Mouse (Mus musculus): Measurements from ENCODE around the gene Stx2.

GRCm38 (mm10) chr5:129009577-129009976 is 1.2 kb upstream of the Stx2 start:
- TF ChIP-seq CTCF (IDR thresholded peaks at IDR 0.05; ENCODE audit: low read depth, low read length) (no peak), GATA1 (IDR thresholded peaks at IDR 0.05; ENCODE audit: borderline replicate concordance, low read length) (no peak)
